Mouse (Mus musculus) liver, embryonic 15.5 days (tissue): ENCODE results near the gene 1700037C18Rik. TPM values are rescaled to one million over a fixed set of nuclear protein-coding genes. Genes with fewer than 3 reads are reported as not detected.

Experiments used
- microRNA-seq: library from miRNA; unstranded; fragments of <30 nt; microRNA quantifications from one replicate; pipeline ENCODE4, GENCODE M21; 2016
- polyA plus RNA-seq: library from polyadenylated mRNA; unstranded; fragments of >200 nt; fragmentation: Nextera tagmentation; extraction: Ambion mirVana; gene quantifications from 2 replicates; pipeline ENCODE4 v1.2.1, GENCODE M21; 2015

Gene 1700037C18Rik
- polyA plus RNA-seq, 1 experiment from 2014 or later = 2.0 TPM

Small RNA genes lying within 50 kb of the gene (microRNA-seq; reads per million reads assigned to microRNA genes)
- gene Gm23493 = not detected

Other genes with a start within 250 kb of the 1700037C18Rik start
- 0.41 and 0.46 TPM in 2 replicates for gene Mefv, start 190.6 kb downstream of the 1700037C18Rik start, polyA plus RNA-seq
- 12.3 and 14.6 TPM in 2 replicates for gene Zfp263, start 164.6 kb downstream of the 1700037C18Rik start, polyA plus RNA-seq
- gene Olfr15, start 77.8 kb downstream of the 1700037C18Rik start, polyA plus RNA-seq = not detected in 2 replicates
- 0.24 and 0.48 TPM in 2 replicates for gene Zfp174, start 61.4 kb downstream of the 1700037C18Rik start, polyA plus RNA-seq
- gene Naa60, start 36.3 kb downstream of the 1700037C18Rik start, polyA plus RNA-seq = 21.9 and 24.3 TPM in 2 replicates
- gene Zfp597, start 24.1 kb downstream of the 1700037C18Rik start, polyA plus RNA-seq = 2.1 and 2.2 TPM in 2 replicates
- 0.43 and 0.46 TPM in 2 replicates for gene Gm20695, start 24.0 kb downstream of the 1700037C18Rik start, polyA plus RNA-seq
- gene Cluap1, start 112 bp upstream of the 1700037C18Rik start, polyA plus RNA-seq = 4.6 and 6.4 TPM in 2 replicates
- gene Nlrc3, start 67.9 kb upstream of the 1700037C18Rik start, polyA plus RNA-seq = 0.18 and 0.31 TPM in 2 replicates
- 6.3 and 7.6 TPM in 2 replicates for gene Slx4, start 95.1 kb upstream of the 1700037C18Rik start, polyA plus RNA-seq
- 0.88 and 1.0 TPM in 2 replicates for gene Dnase1, start 128.3 kb upstream of the 1700037C18Rik start, polyA plus RNA-seq
- gene Trap1, start 169.1 kb upstream of the 1700037C18Rik start, polyA plus RNA-seq = 75.6 and 81.1 TPM in 2 replicates